Mouse (Mus musculus): ENCODE measurements around the gene Sepsecs.

Sepsecs gene

GRCm38 (mm10) chr5:52643947-52644840 lies 25.3 kb downstream of the Sepsecs start:
- DNase-seq = no peak

- no peak for DNase-seq
Measured at GRCm38 (mm10) chr5:52641736-52642135, 27.8 kb downstream of the Sepsecs start.

GRCm38 (mm10) chr5:52638916-52639315 lies 30.6 kb downstream of the Sepsecs start:
- DNase-seq = no peak

- DNase-seq = no peak
Measured at GRCm38 (mm10) chr5:52638006-52638405, 31.5 kb downstream of the Sepsecs start.

GRCm38 (mm10) chr5:52636923-52637322 lies 32.6 kb downstream of the Sepsecs start:
- no peak for DNase-seq

- no peak for DNase-seq
Measured at GRCm38 (mm10) chr5:52636025-52636755, 33.3 kb downstream of the Sepsecs start.

- peak; percentile 45 for DNase-seq
Measured at GRCm38 (mm10) chr5:52634017-52634416, 35.5 kb downstream of the Sepsecs start.

GRCm38 (mm10) chr5:52630541-52630940 lies 39.0 kb downstream of the Sepsecs start:
- no peak for DNase-seq

GRCm38 (mm10) chr5:52629214-52629613 lies 40.3 kb downstream of the Sepsecs start:
- no peak for DNase-seq

- DNase-seq = no peak
Measured at GRCm38 (mm10) chr5:52628783-52629182, 40.7 kb downstream of the Sepsecs start.

GRCm38 (mm10) chr5:52627713-52628112 lies 41.8 kb downstream of the Sepsecs start:
- no peak for DNase-seq

GRCm38 (mm10) chr5:52626092-52626491 lies 43.4 kb downstream of the Sepsecs start:
- no peak for DNase-seq

- no peak for DNase-seq
Measured at GRCm38 (mm10) chr5:52624956-52625355, 44.6 kb downstream of the Sepsecs start.

GRCm38 (mm10) chr5:52623099-52623498 lies 46.4 kb downstream of the Sepsecs start:
- no peak for DNase-seq

GRCm38 (mm10) chr5:52618348-52619270 lies 50.9 kb downstream of the Sepsecs start:
- no peak for DNase-seq

GRCm38 (mm10) chr5:52617711-52618347 lies 51.7 kb downstream of the Sepsecs start:
- DNase-seq = no peak

- no peak for DNase-seq
Measured at GRCm38 (mm10) chr5:52616549-52616948, 53.0 kb downstream of the Sepsecs start.

- no peak for DNase-seq
Measured at GRCm38 (mm10) chr5:52615421-52615820, 54.1 kb downstream of the Sepsecs start.

GRCm38 (mm10) chr5:52614686-52615085 lies 54.8 kb downstream of the Sepsecs start:
- no peak for DNase-seq

GRCm38 (mm10) chr5:52612776-52613175 lies 56.7 kb downstream of the Sepsecs start:
- DNase-seq = no peak

GRCm38 (mm10) chr5:52611315-52611895 lies 58.1 kb downstream of the Sepsecs start:
- no peak for DNase-seq

GRCm38 (mm10) chr5:52610306-52610705 lies 59.2 kb downstream of the Sepsecs start:
- no peak for DNase-seq

All from kidney, adult 9 months (tissue).